Mouse (Mus musculus) cerebellum, adult 11 months (tissue): ENCODE measurements around the gene Cspg4.
"Not testable (repeated sequence)": the region's sequence is repeated elsewhere in the genome, so short reads cannot be mapped to it uniquely, and the experiment has no call there.

ENCODE experiments used
- DNase-seq: peaks from one replicate; pipeline ENCODE4 v3.0.0; 2022

Gene Cspg4

DNA sequence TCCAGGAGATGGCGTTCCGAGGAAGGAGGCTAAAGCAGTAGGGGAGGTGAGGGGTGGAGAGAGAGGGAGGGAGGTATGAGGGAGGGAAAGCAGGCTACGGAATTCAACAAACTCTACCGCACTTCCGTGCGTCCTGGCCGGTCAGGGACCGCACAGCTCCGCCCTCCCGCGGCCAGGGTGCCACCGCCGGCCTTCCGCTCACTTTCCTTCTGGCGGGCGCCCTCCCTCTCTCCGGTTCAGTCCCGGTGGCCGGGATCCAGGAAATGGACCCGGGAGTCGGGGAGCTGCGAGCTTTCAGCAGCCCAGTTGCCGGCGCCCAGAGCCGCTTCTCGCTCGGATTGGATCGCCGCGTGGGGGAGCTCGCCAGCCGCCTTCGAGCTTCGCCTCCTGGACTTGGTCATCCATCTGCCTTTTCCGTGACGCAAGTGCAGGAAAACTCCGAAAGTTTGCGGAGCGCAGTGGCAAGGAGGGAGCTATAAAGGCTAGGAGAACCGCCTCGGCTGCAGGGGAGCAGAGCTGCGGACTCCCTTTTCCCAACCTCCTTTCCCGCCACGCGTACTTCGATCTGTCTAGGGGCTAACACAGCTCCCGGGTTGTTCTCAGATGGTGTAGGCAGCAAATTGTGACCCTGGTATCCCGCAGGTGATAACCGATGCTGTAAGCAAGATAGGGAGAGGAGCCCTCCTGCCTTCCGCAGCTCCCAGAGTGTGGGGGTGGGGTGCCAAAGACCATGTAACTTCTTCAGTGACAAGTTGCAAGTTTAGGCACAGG is 63.4 kb downstream of the Cspg4 start, which contains the start of gene Snx33:
Snx33 (minus strand) TSS at position 331 of the 771 bp plus-strand sequence.
- DNase-seq = peak; percentile 79

- no peak for DNase-seq
Observed at GRCm38 (mm10) chr9:56929496-56929895, 64.7 kb downstream of the Cspg4 start.

DNA sequence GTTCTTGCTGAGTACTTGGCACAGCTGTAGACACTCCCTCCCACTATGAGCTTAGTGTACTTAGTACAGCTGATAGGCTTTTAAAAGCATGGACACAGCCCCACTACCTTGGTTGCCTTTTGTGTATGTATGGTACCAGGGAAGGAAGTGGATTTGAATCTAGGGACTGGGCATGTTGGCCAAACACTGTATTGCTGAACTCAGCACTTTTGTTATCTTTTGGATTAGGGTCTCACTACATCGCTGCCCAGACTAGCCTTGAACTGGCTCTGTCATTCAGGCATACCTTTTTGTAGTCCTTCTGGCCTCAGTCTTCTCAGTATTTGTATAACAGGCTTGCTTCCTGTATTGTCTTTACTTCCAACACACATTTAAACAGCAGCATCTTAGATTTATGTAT is 65.7 kb downstream of the Cspg4 start:
- DNase-seq = no peak

- no peak for DNase-seq
Observed at GRCm38 (mm10) chr9:56936861-56937222, 72.0 kb downstream of the Cspg4 start.

- peak; percentile 84 for DNase-seq
Observed at GRCm38 (mm10) chr9:56937223-56938160, 72.7 kb downstream of the Cspg4 start, which contains the start of gene Imp3. Imp3 (plus strand) TSS chr9:56937475.

DNA sequence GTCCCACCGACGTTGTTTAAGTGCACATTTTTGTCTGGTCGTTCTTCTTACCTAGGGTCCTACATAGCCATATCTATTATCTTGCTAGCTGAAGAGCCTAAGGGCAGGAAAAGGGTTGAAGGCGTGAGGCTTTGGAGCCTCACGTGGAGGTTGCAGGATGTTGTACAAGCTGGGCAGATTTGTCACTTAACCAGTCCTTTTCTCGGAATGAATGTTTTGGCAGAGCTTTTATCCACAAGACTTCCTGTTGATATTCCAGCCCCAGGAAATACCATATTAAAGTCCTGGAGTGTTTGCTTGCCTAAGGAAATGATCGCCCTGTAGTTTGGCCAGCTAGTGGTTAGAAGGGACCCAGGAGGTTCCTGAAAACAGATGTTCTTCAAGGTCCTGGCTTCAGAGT is 73.5 kb downstream of the Cspg4 start:
- no peak for DNase-seq

DNA sequence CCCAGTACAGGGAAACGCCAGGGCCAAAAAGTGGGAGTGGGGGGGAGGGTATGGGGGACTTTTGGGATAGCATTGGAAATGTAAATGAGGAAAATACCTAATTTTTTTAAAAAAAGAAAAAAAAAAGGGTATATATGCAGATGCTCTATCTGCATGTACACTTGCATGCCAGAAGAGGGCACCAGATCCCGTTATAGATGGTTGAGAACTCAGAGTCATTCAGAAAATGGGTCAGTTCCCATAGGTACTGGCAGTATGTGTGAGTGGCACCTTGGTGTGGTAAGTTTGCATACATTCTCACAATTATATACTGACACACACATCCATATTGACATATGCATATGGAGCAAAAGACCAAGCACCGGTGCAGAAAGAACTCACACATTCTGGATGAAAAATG is 82.6 kb downstream of the Cspg4 start:
- DNase-seq = peak; percentile 25

DNA sequence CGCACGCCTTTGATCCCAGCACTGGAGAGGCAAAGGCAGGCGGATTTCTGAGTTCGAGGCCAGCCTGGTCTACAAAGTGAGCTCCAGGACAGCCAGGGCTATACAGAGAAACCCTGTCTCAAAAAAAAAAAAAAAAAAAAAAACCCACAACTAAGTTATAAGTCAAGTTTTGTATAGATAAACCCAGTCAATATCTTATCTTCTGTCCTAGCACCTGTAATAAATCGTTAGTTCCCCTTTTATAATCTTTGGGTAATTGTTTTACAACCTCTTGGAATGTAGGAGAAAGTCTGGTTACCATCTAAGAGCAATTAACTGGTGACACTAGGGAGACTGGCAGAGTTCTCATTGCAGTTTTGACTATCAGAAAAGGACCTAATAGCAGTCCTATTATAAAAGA is 83.9 kb downstream of the Cspg4 start:
- not testable (repeated sequence) for DNase-seq
